Mouse (Mus musculus) spleen, postnatal 10 days (tissue): ENCODE measurements around the gene Otud7a.

Experiments
- DNase-seq, 2 experiments: peaks; one replicate each; pipeline ENCODE4 v3.0.0; 2021 to 2022; ENCODE audit warnings: low spot score in 2 of 2

The Otud7a gene

DNA sequence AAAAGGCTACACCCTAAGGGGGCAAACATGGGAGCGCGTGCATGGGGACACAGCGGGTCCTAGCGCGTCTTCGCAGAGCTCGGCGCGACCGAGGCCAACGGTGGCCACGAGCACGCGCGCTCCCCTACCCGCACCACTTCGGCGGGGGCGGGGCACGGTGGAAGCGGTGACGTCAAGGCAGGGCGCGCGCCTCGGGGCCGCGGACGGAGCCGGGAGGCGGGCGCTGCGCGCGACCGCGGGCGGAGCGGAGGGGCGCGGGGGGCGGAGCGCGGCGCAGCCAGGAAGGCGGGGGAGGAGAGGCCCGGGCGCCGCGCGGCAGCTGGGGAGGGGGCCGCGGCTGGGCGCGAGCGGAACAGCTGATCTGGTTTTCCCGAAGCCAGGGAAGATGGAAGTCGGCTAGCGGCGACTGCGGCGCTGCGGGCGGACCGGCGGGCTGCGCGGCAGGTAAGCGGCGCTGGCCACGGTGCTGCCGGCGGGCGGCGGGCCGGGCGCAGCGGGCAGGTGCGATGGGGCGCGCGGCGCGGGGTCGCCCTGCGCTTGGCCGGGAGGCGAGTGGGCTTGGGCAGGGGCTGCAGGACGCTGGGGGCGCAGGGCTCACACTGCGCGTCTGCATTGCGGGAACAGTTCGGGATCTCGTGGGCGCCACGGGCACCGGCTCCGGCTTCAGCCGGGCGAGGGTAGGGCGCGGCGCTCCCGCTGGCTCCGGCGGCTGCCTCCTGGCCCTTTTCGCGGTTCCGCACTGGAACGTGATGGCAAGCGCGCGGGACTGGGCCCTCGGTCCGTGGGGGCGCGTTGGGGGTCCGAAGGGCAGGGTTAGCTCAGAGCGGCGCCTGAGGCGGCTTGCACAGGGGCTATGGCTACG lies at the start of gene Otud7a:
Otud7a (plus strand) TSS at position 268 of the 862 bp plus-strand sequence.
- DNase-seq = peak in 1 of 2 experiments; percentile 16

DNA sequence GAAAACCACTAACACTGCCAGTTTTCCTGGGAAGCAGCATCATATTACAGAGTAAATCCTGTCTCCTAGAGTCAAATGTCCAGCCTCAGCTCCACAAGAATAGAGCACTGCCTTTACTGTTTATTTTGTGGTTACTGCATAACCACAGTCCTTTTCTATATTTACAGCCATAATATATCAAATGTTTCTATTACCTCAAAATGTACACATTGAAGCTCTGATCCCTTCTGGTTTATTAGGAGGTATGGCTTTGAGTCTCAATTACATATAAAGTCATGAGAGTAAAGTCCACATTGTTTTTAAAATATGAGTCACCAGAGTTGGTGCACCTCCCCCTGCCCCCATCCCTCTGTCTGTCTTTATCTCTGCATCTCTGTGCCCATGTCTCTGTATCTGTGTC lies 38.6 kb upstream of the Otud7a start:
- DNase-seq = no peak

DNA sequence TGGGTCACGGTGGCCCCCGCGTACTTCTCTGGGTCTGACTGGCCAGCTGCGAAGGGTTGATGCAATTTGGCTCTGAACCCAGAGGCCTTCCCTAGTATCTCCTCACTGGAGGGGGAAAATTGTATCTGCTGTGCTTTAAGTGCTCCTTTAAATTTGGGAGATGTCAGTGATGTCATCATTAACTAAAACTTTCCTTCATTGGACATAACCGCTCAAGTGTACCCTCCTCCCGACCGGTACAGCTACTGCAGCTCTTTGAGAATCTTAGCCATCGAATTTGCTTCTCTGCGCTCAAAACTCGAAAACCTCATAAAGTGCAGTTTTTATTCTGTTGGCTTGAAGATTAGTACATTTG lies 772 bp downstream of the Otud7a start:
- DNase-seq = no peak

GRCm38 (mm10) chr7:63446951-63447350 lies 2.4 kb downstream of the Otud7a start:
- no peak for DNase-seq

GRCm38 (mm10) chr7:63455228-63455627 lies 10.7 kb downstream of the Otud7a start:
- no peak for DNase-seq

DNA sequence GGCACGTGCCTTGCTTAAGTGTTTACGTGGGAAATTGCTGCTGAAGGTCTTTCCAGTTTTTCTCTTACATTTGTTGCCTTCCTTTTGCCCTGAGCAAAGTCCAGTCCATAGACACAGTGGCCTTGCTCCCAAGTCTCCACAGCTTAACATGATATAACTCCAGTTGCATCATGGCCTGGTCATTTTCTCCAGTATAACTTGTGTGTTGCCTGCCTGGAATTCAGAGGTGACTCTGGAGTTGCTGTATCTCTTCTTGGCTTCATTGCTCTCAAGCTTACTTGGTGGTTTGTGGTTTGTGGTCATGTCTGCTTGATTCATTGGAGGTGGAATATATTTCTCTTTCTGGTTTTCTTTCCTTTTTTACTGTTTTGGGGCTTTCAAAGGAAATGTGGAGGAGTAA lies 17.7 kb downstream of the Otud7a start:
- DNase-seq = no peak

- no peak for DNase-seq
Measured at GRCm38 (mm10) chr7:63462684-63463083, 18.1 kb downstream of the Otud7a start.

GRCm38 (mm10) chr7:63466729-63467128 lies 22.2 kb downstream of the Otud7a start:
- DNase-seq = no peak

GRCm38 (mm10) chr7:63468258-63468657 lies 23.7 kb downstream of the Otud7a start:
- no peak for DNase-seq

DNA sequence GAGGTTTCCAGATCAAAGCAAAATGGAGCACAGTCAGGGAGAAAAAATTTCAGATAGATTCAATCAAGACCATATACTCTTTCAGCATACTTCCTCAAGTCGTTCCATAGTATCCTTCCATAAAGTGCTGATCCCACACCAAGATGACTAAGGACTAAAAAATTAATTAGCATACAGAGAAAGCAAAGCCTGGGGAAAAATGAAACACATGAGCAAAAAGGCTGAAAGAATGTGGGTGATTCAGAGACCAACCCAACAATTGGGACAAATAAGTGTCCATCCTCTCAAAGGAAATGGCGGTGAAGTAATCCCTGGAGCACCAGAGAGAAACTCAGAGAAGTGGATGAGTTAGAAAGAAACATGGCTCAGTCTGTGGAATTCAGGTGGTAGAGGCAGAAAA lies 38.5 kb downstream of the Otud7a start:
- DNase-seq = no peak

- no peak for DNase-seq
Measured at GRCm38 (mm10) chr7:63497051-63497547, 52.5 kb downstream of the Otud7a start.

DNA sequence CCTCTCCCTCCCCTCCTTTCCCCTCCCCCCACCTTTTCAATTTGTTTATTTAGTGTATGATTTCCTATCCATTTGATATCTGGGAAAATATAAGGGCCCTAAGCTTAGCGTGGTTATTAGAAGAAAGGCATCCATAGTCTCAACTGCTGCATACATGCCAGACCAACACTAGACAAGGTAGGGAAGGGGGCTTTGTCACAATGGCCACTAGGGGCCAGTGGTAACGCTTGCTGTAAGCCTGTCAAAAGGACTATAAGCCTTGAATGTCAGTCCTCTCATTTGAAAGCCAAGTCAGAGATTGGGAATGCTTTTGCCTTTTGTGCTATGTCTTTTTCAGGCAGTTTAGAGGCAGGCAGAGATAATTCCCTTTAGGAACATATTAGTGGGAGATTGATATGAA lies 59.7 kb downstream of the Otud7a start:
- DNase-seq = no peak

GRCm38 (mm10) chr7:63508079-63508478 lies 63.5 kb downstream of the Otud7a start:
- no peak for DNase-seq

GRCm38 (mm10) chr7:63509825-63510224 lies 65.3 kb downstream of the Otud7a start:
- DNase-seq = no peak

- no peak for DNase-seq
Measured at GRCm38 (mm10) chr7:63511458-63511857, 66.9 kb downstream of the Otud7a start.

DNA sequence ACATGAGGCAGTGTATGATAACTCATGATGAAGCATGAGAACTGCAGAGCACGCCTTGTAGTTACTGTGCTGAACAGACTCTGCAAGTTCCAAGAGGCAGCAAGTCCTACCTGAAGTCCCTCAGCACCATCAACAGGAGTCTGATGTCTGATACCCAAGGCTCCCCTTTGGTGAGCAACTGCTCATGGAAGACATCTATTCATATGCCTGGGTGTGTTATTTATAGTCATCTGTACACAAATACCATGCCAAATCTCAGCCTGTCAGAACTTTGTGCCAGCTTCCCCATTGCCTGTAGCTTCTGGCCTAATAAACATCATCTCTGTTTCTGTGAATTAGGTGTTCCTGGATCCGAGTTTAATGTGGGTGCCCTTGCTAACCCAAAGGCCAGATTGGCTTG lies 68.0 kb downstream of the Otud7a start:
- DNase-seq = no peak

GRCm38 (mm10) chr7:63516141-63516895 lies 71.8 kb downstream of the Otud7a start:
- DNase-seq = no peak

DNA sequence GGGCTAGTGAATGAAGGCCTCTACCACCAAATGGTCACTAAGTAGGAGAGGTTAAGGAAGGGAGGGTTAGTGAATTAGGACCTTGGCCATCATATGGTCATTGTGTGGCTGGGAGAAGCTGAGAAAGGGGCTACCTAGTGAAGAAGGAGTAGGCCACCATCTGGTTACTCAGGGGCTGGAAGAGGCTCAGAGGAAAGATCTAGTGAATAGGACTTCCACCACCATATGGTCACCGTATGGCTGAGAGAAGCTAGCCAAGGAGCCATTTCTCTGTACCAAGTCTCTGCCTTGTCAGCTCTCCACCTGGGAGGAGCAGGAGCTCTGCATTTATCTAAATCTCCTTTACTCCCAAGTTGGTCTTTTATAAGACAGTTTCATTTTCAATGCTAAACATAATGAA lies 75.7 kb downstream of the Otud7a start:
- DNase-seq = no peak

DNA sequence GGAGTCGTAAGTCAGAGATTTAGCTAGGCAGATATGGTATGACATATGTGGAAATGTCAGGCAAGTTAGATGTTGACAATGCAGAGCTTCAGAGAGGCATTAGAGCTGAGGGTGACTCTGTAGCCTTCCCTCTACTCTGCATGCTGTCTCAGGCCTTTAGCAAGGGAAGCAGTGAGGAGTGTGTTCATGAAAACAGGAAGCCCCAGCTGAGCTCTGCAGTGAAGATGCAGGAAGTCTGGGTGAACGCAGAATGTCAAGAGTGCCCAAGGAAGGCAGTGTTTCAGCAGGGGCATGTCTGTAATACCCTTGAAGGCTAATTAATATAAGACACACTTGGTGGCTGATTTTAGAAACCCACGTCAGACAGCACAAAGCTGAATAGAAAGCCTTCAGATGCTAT lies 77.9 kb downstream of the Otud7a start:
- DNase-seq = no peak

DNA sequence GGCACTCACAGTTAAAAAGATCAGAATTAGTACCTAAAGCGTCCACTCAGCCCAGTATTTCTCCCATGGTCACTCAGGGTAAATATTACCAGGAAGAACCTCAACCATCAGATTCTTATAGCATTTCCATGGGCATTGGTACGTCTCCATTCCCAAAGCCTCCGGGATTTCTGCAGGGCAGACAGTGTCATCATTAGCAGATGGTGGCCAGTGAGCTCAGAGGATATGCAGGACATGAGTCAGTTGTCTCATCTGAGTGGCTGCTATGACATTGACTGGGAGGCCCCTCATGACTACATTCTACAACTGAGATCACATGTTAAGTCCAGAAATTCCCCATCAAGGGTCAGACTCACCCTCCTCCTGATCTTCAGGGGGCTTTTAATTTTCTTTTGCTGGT lies 78.5 kb downstream of the Otud7a start:
- DNase-seq = no peak

GRCm38 (mm10) chr7:63540293-63540692 lies 95.7 kb downstream of the Otud7a start:
- no peak for DNase-seq

GRCm38 (mm10) chr7:63554457-63554856 lies 109.9 kb downstream of the Otud7a start:
- DNase-seq = no peak

DNA sequence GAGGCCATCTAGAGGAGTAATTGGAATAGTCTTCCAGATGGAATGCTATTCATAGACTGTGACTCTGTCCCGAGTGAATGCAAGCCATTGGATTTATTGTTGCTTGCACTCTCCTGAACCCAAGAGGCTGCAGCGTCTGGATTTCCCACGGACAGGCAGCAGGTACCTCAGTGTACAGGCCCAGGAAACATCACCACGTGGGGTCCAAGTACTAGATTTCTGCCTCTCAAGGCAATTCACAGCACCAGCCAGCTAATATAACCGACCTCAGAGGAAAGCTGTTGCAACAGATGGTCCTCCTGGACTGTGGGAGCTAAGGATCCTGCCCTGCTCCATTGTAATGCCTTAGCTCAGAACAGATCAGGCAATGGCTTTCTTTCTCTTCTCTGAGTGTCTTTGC lies 111.8 kb downstream of the Otud7a start:
- no peak for DNase-seq
